Mouse (Mus musculus) right cerebral cortex, postnatal 36 days (tissue): ENCODE measurements at regions not wholly inside any gene's neighbourhood (a gene's known extent, or its start where the extent isn't known, plus 50 kb on each side); places are given as distances from the start of the nearest gene placed in this dataset.

Experiments
- DNase-seq, 2 experiments: peaks; one replicate each; pipeline ENCODE4 v3.0.0; 2022; ENCODE audit warnings: low spot score in 2 of 2, mixed read lengths in 1 of 2

- DNase-seq = no peak
These were observed 220.2 kb upstream of the Pard3b start for GRCm38 (mm10) chr1:61418396-61418795.

GRCm38 (mm10) chr1:61419839-61420238 lies 218.8 kb upstream of the Pard3b start:
- DNase-seq = no peak

GRCm38 (mm10) chr1:61423253-61423652 lies 215.4 kb upstream of the Pard3b start:
- DNase-seq = no peak

GRCm38 (mm10) chr1:61428706-61429501 lies 209.7 kb upstream of the Pard3b start:
- no peak for DNase-seq

- DNase-seq = no peak
These were observed 201.0 kb upstream of the Pard3b start for GRCm38 (mm10) chr1:61437603-61438002.

GRCm38 (mm10) chr1:61461435-61461834 lies 177.2 kb upstream of the Pard3b start:
- no peak for DNase-seq

- DNase-seq = peak; percentile 32 to 39
These were observed 167.9 kb upstream of the Pard3b start for GRCm38 (mm10) chr1:61470617-61471214.

- no peak for DNase-seq
These were observed 166.6 kb upstream of the Pard3b start for GRCm38 (mm10) chr1:61471779-61472578.

- DNase-seq = peak; percentile 3 to 6
These were observed 165.9 kb upstream of the Pard3b start for GRCm38 (mm10) chr1:61472579-61473242.

- no peak for DNase-seq
These were observed 153.2 kb upstream of the Pard3b start for GRCm38 (mm10) chr1:61485459-61485858.

GRCm38 (mm10) chr1:61524886-61525285 lies 113.7 kb upstream of the Pard3b start:
- no peak for DNase-seq

GRCm38 (mm10) chr1:61525881-61526280 lies 112.7 kb upstream of the Pard3b start:
- DNase-seq = no peak

- DNase-seq = no peak
These were observed 109.9 kb upstream of the Pard3b start for GRCm38 (mm10) chr1:61528757-61529156.

GRCm38 (mm10) chr1:61530166-61530565 lies 108.5 kb upstream of the Pard3b start:
- no peak for DNase-seq

- no peak for DNase-seq
These were observed 107.1 kb upstream of the Pard3b start for GRCm38 (mm10) chr1:61531487-61531886.

- DNase-seq = no peak
These were observed 98.5 kb upstream of the Pard3b start for GRCm38 (mm10) chr1:61540081-61540480.

- no peak for DNase-seq
These were observed 97.5 kb upstream of the Pard3b start for GRCm38 (mm10) chr1:61541166-61541565.

- no peak for DNase-seq
These were observed 85.8 kb upstream of the Pard3b start for GRCm38 (mm10) chr1:61552577-61553517.

- DNase-seq = no peak
These were observed 79.1 kb upstream of the Pard3b start for GRCm38 (mm10) chr1:61559514-61559913.

GRCm38 (mm10) chr1:61562091-61562490 lies 76.5 kb upstream of the Pard3b start:
- no peak for DNase-seq

GRCm38 (mm10) chr1:61565471-61565870 lies 73.2 kb upstream of the Pard3b start:
- no peak for DNase-seq
